Mouse (Mus musculus) midbrain, embryonic 11.5 days (tissue): ENCODE results near the gene 1700012B07Rik. TPM values are rescaled to one million over a fixed set of nuclear protein-coding genes. Genes with fewer than 3 reads are reported as not detected.

Source experiments
- ATAC-seq: fragments of 200-750 bp; cut with Nextera tagmentation; 2 replicates; pipeline ENCODE4 v1.8.0; 2017; ENCODE audit warnings: moderate TSS enrichment, moderate library complexity; ENCODE audit not compliant: low FRiP score
- DNase-seq: peaks from one replicate; pipeline ENCODE4 v3.0.0; 2015; ENCODE audit warnings: low spot score; ENCODE audit errors: missing footprints
- H3K27ac ChIP-seq: fragments of 300-500 bp; sonication (generic); 2 replicates; pipeline ENCODE4 v1.5.1; 2014; ENCODE audit warnings: low read depth, low read length
- H3K27me3 ChIP-seq: fragments of 300-500 bp; sonication (generic); 2 replicates; pipeline ENCODE4 v1.6.1; 2014; ENCODE audit warnings: mild to moderate bottlenecking, low read length, moderate library complexity, mixed read lengths; ENCODE audit not compliant: control insufficient read depth, insufficient read depth
- H3K36me3 ChIP-seq: fragments of 300-500 bp; sonication (generic); 2 replicates; pipeline ENCODE4 v1.6.1; 2014; ENCODE audit warnings: mild to moderate bottlenecking, low read length, moderate library complexity, mixed read lengths; ENCODE audit not compliant: control insufficient read depth, insufficient read depth
- H3K4me1 ChIP-seq: fragments of 300-500 bp; sonication (generic); 2 replicates; pipeline ENCODE4 v1.6.1; 2014; ENCODE audit warnings: low read length; ENCODE audit not compliant: control insufficient read depth, insufficient read depth
- H3K4me2 ChIP-seq: fragments of 300-500 bp; sonication (generic); 2 replicates; pipeline ENCODE4 v1.6.1; 2014; ENCODE audit warnings: mild to moderate bottlenecking, moderate library complexity
- H3K4me3 ChIP-seq: fragments of 300-500 bp; sonication (generic); 2 replicates; pipeline ENCODE4 v1.5.1; 2014; ENCODE audit warnings: low read depth, low read length
- H3K9ac ChIP-seq: fragments of 300-500 bp; sonication (generic); 2 replicates; pipeline ENCODE4 v1.6.1; 2014; ENCODE audit warnings: low read length
- H3K9me3 ChIP-seq: fragments of 300-500 bp; sonication (generic); 2 replicates; pipeline ENCODE4 v1.6.1; 2016; ENCODE audit warnings: low read length; ENCODE audit not compliant: control insufficient read depth
- WGBS: fragments of 180-500 bp; shearing (Covaris S2); extraction: QIAGEN DNeasy Blood & Tissue Kit; methylation state at CpG from one replicate; pipeline ENCODE4 v1.1.7; 2014; 5-methylcytosine and 5-hydroxymethylcytosine counted together
- polyA plus RNA-seq: library from polyadenylated mRNA; unstranded; fragments of >200 nt; fragmentation: Nextera tagmentation; extraction: Ambion mirVana; gene quantifications from 2 replicates; pipeline ENCODE4 v1.2.1, GENCODE M21; 2014

The 1700012B07Rik gene
- polyA plus RNA-seq, 1 experiment from 2014 or later = not detected

DNA sequence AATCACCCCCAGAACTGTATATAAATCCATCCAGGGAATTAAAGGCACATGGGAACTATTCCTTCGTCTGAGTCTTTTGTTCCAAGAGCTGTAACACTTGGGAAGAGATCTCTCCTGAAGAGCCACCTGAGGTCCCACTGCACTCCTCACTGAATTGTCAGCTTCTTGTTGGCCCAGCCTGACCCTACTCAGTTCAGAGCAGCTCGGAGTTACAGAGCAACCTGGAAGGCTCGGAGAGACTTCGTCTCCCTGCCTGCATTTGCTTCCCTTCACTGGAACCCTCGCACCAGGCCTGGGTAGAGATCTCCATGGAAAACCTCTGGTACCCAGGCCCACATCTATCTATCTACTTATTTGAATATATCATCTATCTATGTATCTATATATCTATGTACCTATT lies 40.0 kb upstream of the 1700012B07Rik start:
- H3K27me3 ChIP-seq = no peaks in the 10 kb centered on the region
- no peak overlapping the region for H3K4me2 ChIP-seq
- WGBS = 84% methylated on average over 5 of the region's 5 CpGs
- H3K36me3 ChIP-seq = no peaks in the 10 kb centered on the region
- H3K4me3 ChIP-seq = no peak overlapping the region
- no peak for DNase-seq
- no peak overlapping the region for H3K27ac ChIP-seq
- H3K9ac ChIP-seq = no peak overlapping the region
- no peaks in the 10 kb centered on the region for H3K4me1 ChIP-seq
- no peaks in the 10 kb centered on the region for H3K9me3 ChIP-seq
- ATAC-seq = no peak

DNA sequence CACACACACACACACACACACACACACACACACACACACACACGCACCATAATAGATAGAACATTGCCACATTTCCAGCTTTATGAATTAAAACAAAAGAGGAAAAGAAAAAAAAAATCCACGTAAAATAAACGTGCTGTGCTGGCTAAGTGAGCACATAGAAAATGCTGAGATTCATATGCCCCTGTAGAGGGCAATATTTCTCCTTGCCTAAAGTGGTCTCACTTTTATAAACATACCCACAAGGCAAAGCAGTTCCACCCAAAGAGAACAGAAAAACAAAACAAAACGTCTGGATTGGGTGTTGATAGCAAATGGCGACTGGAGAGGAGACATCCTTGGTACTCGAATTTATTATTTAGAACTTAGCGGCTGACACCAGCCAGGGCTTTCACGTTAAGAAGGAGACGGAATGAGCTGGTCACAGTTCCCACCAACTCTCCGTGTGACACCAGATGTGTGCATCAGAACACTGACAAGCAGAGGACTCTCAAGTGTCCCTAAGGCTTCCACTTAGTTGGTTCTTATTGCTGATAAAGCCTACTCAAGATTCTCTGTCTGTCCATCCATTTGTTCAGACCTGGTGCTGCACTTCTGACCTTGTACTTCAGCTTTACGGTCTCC lies 38.8 kb upstream of the 1700012B07Rik start:
- Histone ChIP-seq H3K27me3 (no peaks in the 10 kb centered on the region), H3K4me1 (no peaks in the 10 kb centered on the region), H3K4me2 (no peak overlapping the region), H3K9me3 (no peaks in the 10 kb centered on the region), H3K27ac (no peak overlapping the region), H3K4me3 (no peak overlapping the region), H3K36me3 (no peaks in the 10 kb centered on the region), H3K9ac (no peak overlapping the region)
- 84% methylated on average over 11 of the region's 11 CpGs for WGBS
- DNase-seq (no peak), ATAC-seq (no peak)

DNA sequence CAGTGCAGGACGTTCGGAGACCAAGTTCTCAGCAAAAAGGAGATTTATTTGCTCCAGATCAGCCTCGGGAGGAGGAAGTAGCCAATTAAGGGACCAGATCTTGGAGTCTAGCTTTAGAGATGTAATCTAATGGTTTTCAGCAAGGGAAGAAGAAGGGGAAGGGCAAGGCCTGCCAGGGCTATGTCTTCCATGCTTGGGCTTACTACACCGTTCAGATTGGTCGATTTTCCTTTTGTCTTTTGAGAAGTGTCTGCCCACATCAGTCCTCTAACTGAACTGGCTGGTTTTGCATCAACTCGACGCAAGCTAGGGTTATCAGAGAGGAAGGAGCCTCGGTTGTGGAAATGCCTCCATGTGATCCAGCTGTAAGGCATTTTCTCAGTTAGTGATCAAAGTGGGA lies 37.7 kb upstream of the 1700012B07Rik start:
- no peak overlapping the region for H3K27ac ChIP-seq
- no peaks in the 10 kb centered on the region for H3K9me3 ChIP-seq
- H3K4me1 ChIP-seq = no peaks in the 10 kb centered on the region
- no peaks in the 10 kb centered on the region for H3K36me3 ChIP-seq
- H3K9ac ChIP-seq = no peak overlapping the region
- H3K27me3 ChIP-seq = no peaks in the 10 kb centered on the region
- 84% methylated on average over 8 of the region's 8 CpGs for WGBS
- DNase-seq (peak; percentile 70), ATAC-seq (no peak)
- H3K4me2 ChIP-seq = no peak overlapping the region
- H3K4me3 ChIP-seq = no peak overlapping the region

DNA sequence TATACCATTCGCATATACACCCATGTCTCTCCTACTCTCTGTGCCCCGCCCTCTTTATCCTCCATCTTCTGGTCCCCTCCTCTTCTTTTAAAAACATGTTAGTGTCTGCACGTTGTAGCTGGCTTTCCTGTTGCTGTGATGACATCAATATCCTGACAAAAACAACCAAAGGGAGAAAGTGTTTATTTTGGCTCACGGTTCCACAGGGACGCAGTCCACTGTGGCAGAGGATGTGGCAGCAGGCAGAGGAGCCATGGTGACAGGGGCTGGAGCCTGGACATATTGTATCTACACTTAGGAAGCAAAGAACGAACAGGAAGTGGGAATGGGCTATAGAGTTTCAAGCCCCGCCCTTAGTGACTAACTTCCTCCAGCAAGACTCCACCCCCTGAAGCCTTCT lies 36.1 kb upstream of the 1700012B07Rik start:
- DNase-seq (peak; percentile 57), ATAC-seq (no peak)
- H3K36me3 ChIP-seq = no peaks in the 10 kb centered on the region
- no peaks in the 10 kb centered on the region for H3K4me1 ChIP-seq
- no peak overlapping the region for H3K9ac ChIP-seq
- WGBS = 85% methylated on average over 7 of the region's 7 CpGs
- H3K27ac ChIP-seq = no peak overlapping the region
- H3K4me2 ChIP-seq = no peak overlapping the region
- H3K4me3 ChIP-seq = no peak overlapping the region
- no peaks in the 10 kb centered on the region for H3K27me3 ChIP-seq
- no peaks in the 10 kb centered on the region for H3K9me3 ChIP-seq

DNA sequence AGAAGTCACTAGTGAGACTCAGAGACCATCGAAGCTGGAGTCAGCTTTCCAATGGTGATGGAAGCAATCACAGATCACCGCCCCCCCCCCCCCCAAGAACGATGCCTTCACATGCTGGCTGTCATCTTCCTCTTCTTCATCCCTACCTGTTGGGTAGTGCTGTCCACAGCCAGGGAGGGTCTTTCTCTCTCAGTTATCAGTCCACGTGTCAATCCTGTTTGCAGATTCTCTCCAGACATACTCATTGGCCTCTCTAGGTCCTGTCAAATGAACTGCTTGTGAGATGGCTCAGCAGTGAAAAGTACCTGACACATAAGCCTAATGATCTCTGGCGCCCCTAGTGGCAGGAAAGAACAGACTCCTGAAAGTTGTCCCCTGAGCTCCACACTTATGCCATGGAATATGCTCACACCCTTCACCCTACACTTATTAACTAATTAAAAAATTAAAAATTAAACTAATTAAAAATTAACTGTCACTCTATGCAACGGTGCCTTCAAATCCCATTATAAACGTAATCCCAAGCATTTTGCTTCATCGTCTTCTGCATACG lies 35.4 kb upstream of the 1700012B07Rik start:
- ATAC-seq = 0 out of 2 replicates have a peak, but pooled peaks have one; percentile 54
- Histone ChIP-seq H3K27ac (no peak overlapping the region), H3K9ac (no peak overlapping the region), H3K27me3 (no peaks in the 10 kb centered on the region), H3K4me2 (no peak overlapping the region), H3K9me3 (no peaks in the 10 kb centered on the region), H3K4me1 (no peaks in the 10 kb centered on the region), H3K36me3 (no peaks in the 10 kb centered on the region), H3K4me3 (no peak overlapping the region)
- WGBS = 70% methylated on average over 8 of the region's 9 CpGs
- DNase-seq = peak; percentile 91

DNA sequence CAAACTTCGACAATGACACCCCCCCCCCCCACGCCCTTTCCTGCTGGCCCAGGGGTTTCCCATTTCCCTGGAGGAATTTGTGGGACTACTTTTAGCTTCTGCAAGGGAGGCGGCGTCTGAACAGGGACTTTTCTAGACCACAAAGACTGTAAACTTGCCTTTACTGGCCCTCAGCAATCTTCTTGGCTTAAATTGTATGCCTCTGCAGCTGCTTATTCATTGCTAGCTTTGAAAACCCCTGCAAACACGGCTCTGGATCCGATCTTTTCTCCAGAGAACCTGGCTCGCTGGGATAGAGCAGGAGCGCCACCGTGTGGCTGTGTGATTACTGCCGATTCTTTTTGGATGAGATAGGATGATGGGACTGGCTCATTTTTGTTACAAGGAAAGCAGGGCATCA lies 32.7 kb upstream of the 1700012B07Rik start:
- Histone ChIP-seq H3K27me3 (no peaks in the 10 kb centered on the region), H3K27ac (no peak overlapping the region), H3K36me3 (no peaks in the 10 kb centered on the region), H3K4me3 (no peak overlapping the region), H3K9ac (no peak overlapping the region), H3K9me3 (no peaks in the 10 kb centered on the region), H3K4me2 (peak overlapping the region; percentile 9; the same call in 1 of the 2 replicates), H3K4me1 (no peaks in the 10 kb centered on the region)
- DNase-seq = peak; percentile 99
- WGBS = 10% methylated on average over 10 of the region's 10 CpGs
- ATAC-seq = peak; percentile 59; the same call in 1 of the 2 replicates

DNA sequence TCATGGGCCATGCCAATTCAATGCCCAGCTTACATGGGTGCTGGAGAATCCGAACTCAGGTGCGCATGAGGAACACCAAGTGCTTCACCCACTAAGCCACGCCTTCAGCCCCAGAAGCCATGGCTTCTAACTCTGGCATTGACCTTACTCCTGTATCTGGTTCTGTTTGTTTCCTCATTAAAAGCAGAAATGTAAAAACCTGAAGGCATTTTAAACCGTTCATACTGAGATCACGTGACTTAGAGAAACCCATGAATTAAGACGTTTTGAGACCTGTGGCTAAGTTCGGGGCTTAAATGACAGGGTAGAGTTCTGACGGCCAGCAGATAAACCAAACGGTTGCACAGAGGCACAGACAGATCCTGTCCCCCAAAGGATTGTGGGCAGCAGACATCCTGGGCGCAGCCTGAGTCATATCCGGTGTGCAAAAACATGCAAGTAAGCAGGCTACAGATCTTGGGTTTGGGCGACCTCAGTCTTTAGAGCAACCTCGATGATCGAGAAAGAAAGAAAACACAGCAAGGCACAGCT lies 32.2 kb upstream of the 1700012B07Rik start:
- Histone ChIP-seq H3K4me2 (peak overlapping the region; percentile 9; the same call in 1 of the 2 replicates), H3K36me3 (no peaks in the 10 kb centered on the region), H3K27me3 (no peaks in the 10 kb centered on the region), H3K9ac (no peak overlapping the region), H3K9me3 (no peaks in the 10 kb centered on the region), H3K27ac (no peak overlapping the region), H3K4me1 (no peaks in the 10 kb centered on the region), H3K4me3 (no peak overlapping the region)
- DNase-seq (peak; percentile 83), ATAC-seq (no peak)
- 74% methylated on average over 14 of the region's 14 CpGs for WGBS

DNA sequence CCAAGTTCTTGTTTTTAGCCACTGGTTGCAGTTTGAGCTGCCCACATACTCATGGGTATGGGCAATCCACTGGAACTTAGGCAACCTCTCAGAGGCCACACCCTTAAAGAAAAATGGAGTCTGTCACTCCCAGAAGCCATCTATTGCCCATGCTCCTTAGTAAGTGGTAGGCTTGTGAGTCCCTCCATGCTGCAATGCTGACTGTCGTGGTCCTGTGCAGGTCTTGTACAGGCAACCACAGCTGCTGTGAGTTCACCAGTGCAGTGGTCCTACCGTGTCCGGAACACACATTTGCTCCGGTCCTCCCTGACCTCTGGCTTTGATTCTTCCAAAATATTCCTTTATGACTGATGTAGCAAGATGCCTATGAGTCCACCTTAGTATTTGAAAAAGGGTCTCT lies 31.6 kb upstream of the 1700012B07Rik start:
- WGBS = 89% methylated on average over 4 of the region's 4 CpGs

DNA sequence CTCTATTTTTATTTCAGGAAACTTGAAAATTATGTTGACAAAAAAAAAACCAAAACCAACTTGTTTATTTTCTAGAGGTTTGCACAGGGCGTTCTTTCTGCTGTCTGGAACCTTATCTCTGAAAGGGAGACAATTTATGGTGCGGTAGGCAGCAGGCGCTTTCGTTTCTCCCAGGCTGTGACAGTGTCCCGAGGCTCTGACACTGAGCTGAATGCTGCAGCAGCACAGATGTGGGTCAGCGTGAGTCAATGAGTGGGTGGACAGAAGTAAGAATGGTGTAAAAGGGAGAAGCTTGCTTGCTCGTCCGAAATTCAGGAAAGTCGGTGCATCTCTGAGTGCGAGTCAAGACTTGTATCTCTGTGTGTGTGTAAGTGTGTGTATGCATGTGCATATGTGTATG lies 29.2 kb upstream of the 1700012B07Rik start:
- Histone ChIP-seq H3K9ac (no peak overlapping the region), H3K4me2 (no peak overlapping the region), H3K36me3 (no peaks in the 10 kb centered on the region), H3K4me1 (no peaks in the 10 kb centered on the region), H3K27ac (no peak overlapping the region), H3K4me3 (no peak overlapping the region), H3K27me3 (no peaks in the 10 kb centered on the region), H3K9me3 (no peaks in the 10 kb centered on the region)
- WGBS = 88% methylated on average over 10 of the region's 10 CpGs
- no peak for ATAC-seq
- peak; percentile 17 for DNase-seq

More for the DNA sequence above, 31.6 kb upstream of the 1700012B07Rik start:
- Histone ChIP-seq H3K27me3 (no peaks in the 10 kb centered on the region), H3K36me3 (no peaks in the 10 kb centered on the region), H3K27ac (no peak overlapping the region), H3K4me1 (no peaks in the 10 kb centered on the region), H3K9me3 (no peaks in the 10 kb centered on the region), H3K4me3 (no peak overlapping the region), H3K9ac (no peak overlapping the region), H3K4me2 (no peak overlapping the region)
- DNase-seq = no peak
- ATAC-seq = no peak
